Comparison of ENCODE assay signal across 8 mouse cellular contexts in genomic region chr7:16273766-16274140, GRCm38 (mm10). TPM values are rescaled to one million over a fixed set of nuclear protein-coding genes. Genes with fewer than 3 reads are reported as not detected.
A peak's percentile ranks its signal among the peaks of the same experiment; 100 is the strongest.
DNase-seq lines count a peak whose midpoint lies in the region; ATAC-seq lines count a peak whose summit lies in the region.

No protein-coding gene starts in this region.

- H3K4me3 ChIP-seq in erythroblast, embryonic 14.5 days (replicated peaks) = peak overlapping the region; percentile 86
- H3K4me3 ChIP-seq in stomach, embryonic 15.5 days (replicated peaks) = peak overlapping the region; percentile 76

- H3K4me2 ChIP-seq in stomach, embryonic 15.5 days = peak overlapping the region; percentile 94

- peak overlapping the region; percentile 98 for H3K27ac ChIP-seq in stomach, embryonic 15.5 days

- WGBS in stomach, embryonic 15.5 days = under 1% methylated on average over 18 of the region's 18 CpGs

- peak; percentile 84 for DNase-seq in kidney, adult 11 months
- no peak for DNase-seq in kidney, adult 18-20 months
- DNase-seq in adrenal gland, postnatal 36 days = peak; percentile 71 to 81
- DNase-seq in induced T-regulatory cell, adult 2 months (ENCODE audit: low read depth) = peak; percentile 93
- peak; percentile 91 for DNase-seq in liver
- peak; percentile 49 to 72 for DNase-seq in monocyte, adult 2 months (ENCODE audit: low read depth in 1 of 2, low spot score in 2 of 2)

- peak; percentile 77 for ATAC-seq in stomach, embryonic 15.5 days (ENCODE audit: insufficient read depth, low FRiP score, low read depth)

- peak overlapping the region; percentile 16; the same call in 1 of the 2 replicates for H3K9ac ChIP-seq in stomach, embryonic 15.5 days

- no peaks in the 10 kb centered on the region for H3K9me3 ChIP-seq in erythroblast, embryonic 14.5 days (ENCODE audit: control insufficient read depth, low read length)
- H3K9me3 ChIP-seq in stomach, embryonic 15.5 days = no peaks in the 10 kb centered on the region

- no peaks in the 10 kb centered on the region for H3K27me3 ChIP-seq in erythroblast, embryonic 14.5 days (ENCODE audit: control insufficient read depth)
- no peaks in the 10 kb centered on the region for H3K27me3 ChIP-seq in stomach, embryonic 15.5 days (replicated peaks)

- peaks cover 88% of the 10 kb centered on the region for H3K4me1 ChIP-seq in erythroblast, embryonic 14.5 days (ENCODE audit: control insufficient read depth)
- peaks cover 23% of the 10 kb centered on the region for H3K4me1 ChIP-seq in stomach, embryonic 15.5 days

- H3K36me3 ChIP-seq in erythroblast, embryonic 14.5 days (ENCODE audit: control insufficient read depth) = peaks cover 65% of the 10 kb centered on the region
- peaks cover 22% of the 10 kb centered on the region; the same call in 1 of the 2 replicates for H3K36me3 ChIP-seq in stomach, embryonic 15.5 days

RNA-seq across cellular contexts. Expression of gene Inafm1, which starts 0.3 kb away (rescaled TPM):
- 10 to 100 TPM; 17.1 to 22.6 TPM for total RNA-seq in adrenal gland, postnatal 36 days (2021)
- 7.8 and 7.9 TPM in 2 replicates for polyA plus RNA-seq in erythroblast, embryonic 14.5 days (2012)
- 20.5 and 21.1 TPM in 2 replicates for polyA plus RNA-seq in stomach, embryonic 15.5 days (2015; fragmentation: Nextera tagmentation; extraction: Ambion mirVana)

RNA-seq across cellular contexts. Expression of gene Ccdc9, which starts 12.8 kb away (rescaled TPM):
- total RNA-seq in adrenal gland, postnatal 36 days (2021) = 10 to 100 TPM; 59.5 to 73.6 TPM
- 6.3 and 7.0 TPM in 2 replicates for polyA plus RNA-seq in erythroblast, embryonic 14.5 days (2012)
- polyA plus RNA-seq in stomach, embryonic 15.5 days (2015; fragmentation: Nextera tagmentation; extraction: Ambion mirVana) = 26.7 and 27.0 TPM in 2 replicates

RNA-seq across cellular contexts. Expression of gene C5ar1, which starts 14.4 kb away (rescaled TPM):
- total RNA-seq in adrenal gland, postnatal 36 days (2021) = 1 to 10 TPM; 3.5 to 9.4 TPM
- polyA plus RNA-seq in erythroblast, embryonic 14.5 days (2012) = 0.02 TPM in 1 of 2 replicates, not detected in the other
- polyA plus RNA-seq in stomach, embryonic 15.5 days (2015; fragmentation: Nextera tagmentation; extraction: Ambion mirVana) = 3.7 and 4.1 TPM in 2 replicates

RNA-seq across cellular contexts. Expression of gene C5ar2, which starts 29.8 kb away (rescaled TPM):
- total RNA-seq in adrenal gland, postnatal 36 days (2021) = under 1 TPM; 0.43 to 0.50 TPM
- polyA plus RNA-seq in erythroblast, embryonic 14.5 days (2012) = 0.02 and 0.04 TPM in 2 replicates
- polyA plus RNA-seq in stomach, embryonic 15.5 days (2015; fragmentation: Nextera tagmentation; extraction: Ambion mirVana) = 0.28 and 0.37 TPM in 2 replicates

RNA-seq across cellular contexts. Expression of gene Bbc3, which starts 34.4 kb away (rescaled TPM):
- 1 to 10 TPM; 3.6 to 4.7 TPM for total RNA-seq in adrenal gland, postnatal 36 days (2021)
- polyA plus RNA-seq in erythroblast, embryonic 14.5 days (2012) = 63.0 and 92.9 TPM in 2 replicates
- polyA plus RNA-seq in stomach, embryonic 15.5 days (2015; fragmentation: Nextera tagmentation; extraction: Ambion mirVana) = 6.7 and 7.4 TPM in 2 replicates
